8 mouse cellular contexts compared by ENCODE assay signal in genomic region chr11:12039098-12039497, GRCm38 (mm10). TPM values are rescaled to one million over a fixed set of nuclear protein-coding genes. Genes with fewer than 3 reads are reported as not detected.
A peak's percentile ranks its signal among the peaks of the same experiment; 100 is the strongest.
DNase-seq lines count a peak whose midpoint lies in the region; ATAC-seq and TF ChIP-seq lines count a peak whose summit lies in the region.

No protein-coding gene starts in this region.

- WGBS in lung, embryonic 15.5 days = 20% methylated on average over 3 of the region's 3 CpGs
- 21% methylated on average over 3 of the region's 3 CpGs for WGBS in hindbrain, postnatal 0 days
- 32% methylated on average over 3 of the region's 3 CpGs for WGBS in stomach, embryonic 14.5 days

- H3K9ac ChIP-seq in lung, embryonic 15.5 days = no peak overlapping the region
- H3K9ac ChIP-seq in hindbrain, postnatal 0 days (replicated peaks; ENCODE audit: low read length) = no peak overlapping the region
- no peak overlapping the region for H3K9ac ChIP-seq in stomach, embryonic 14.5 days (replicated peaks; ENCODE audit: low read depth, low read length)

- H3K27ac ChIP-seq in gastrocnemius, adult 2 months = no peak overlapping the region
- 0 out of 2 replicates have a peak overlapping the region, but pooled peaks have one; percentile 6 for H3K27ac ChIP-seq in lung, embryonic 15.5 days
- no peak overlapping the region for H3K27ac ChIP-seq in hindbrain, postnatal 0 days
- no peak overlapping the region for H3K27ac ChIP-seq in stomach, embryonic 14.5 days (ENCODE audit: low read length)

- no peaks in the 10 kb centered on the region for H3K9me3 ChIP-seq in lung, embryonic 15.5 days
- H3K9me3 ChIP-seq in hindbrain, postnatal 0 days (ENCODE audit: low read length) = no peaks in the 10 kb centered on the region
- H3K9me3 ChIP-seq in stomach, embryonic 14.5 days (ENCODE audit: control insufficient read depth, low read depth, low read length) = no peaks in the 10 kb centered on the region

- no peak overlapping the region for H3K4me3 ChIP-seq in gastrocnemius, adult 2 months
- no peak overlapping the region for H3K4me3 ChIP-seq in lung, embryonic 15.5 days
- no peak overlapping the region for H3K4me3 ChIP-seq in hindbrain, postnatal 0 days (ENCODE audit: low read length)
- H3K4me3 ChIP-seq in stomach, embryonic 14.5 days (ENCODE audit: low read depth, low read length) = no peak overlapping the region

- intact Hi-C loops in gastrocnemius, adult 2 months (cut with DNase I) = loop anchor here (5.0 kb wide), 2 partner anchors 42 to 227 kb away; no protein-coding TSS in a partner anchor
- intact Hi-C loops in left cerebral cortex, postnatal 4 days (cut with DNase I) = loop anchor here (10.0 kb wide), 1 partner anchor 316 kb away; no protein-coding TSS in a partner anchor

- peak; percentile 7; the same call in 1 of the 2 replicates for TF ChIP-seq CTCF in gastrocnemius, adult 2 months (IDR thresholded peaks at IDR 0.05)
- TF ChIP-seq CTCF in hindbrain, postnatal 0 days (IDR thresholded peaks at IDR 0.05; ENCODE audit: low read depth) = 0 out of 2 replicates have a peak, but pooled peaks have one; percentile 28

- DNase-seq in gastrocnemius, adult 2 months = no peak
- no peak for DNase-seq in gastrocnemius, postnatal 25 days
- DNase-seq in lung, postnatal 14 days = no peak
- DNase-seq in hindbrain, postnatal 0 days (ENCODE audit: low spot score) = no peak
- DNase-seq in left cerebral cortex, postnatal 4 days = no peak
- DNase-seq in adrenal gland, postnatal 4 days (ENCODE audit: low spot score in 2 of 2) = no peak

- ATAC-seq in lung, embryonic 15.5 days (ENCODE audit: borderline replicate concordance, extremely low read depth, low FRiP score, low TSS enrichment) = peak; percentile 37; the same call in 1 of the 2 replicates
- no peak for ATAC-seq in hindbrain, postnatal 0 days
- ATAC-seq in stomach, embryonic 14.5 days (ENCODE audit: insufficient number of reproducible peaks, insufficient read depth, low FRiP score, low read depth) = no peak

- H3K27me3 ChIP-seq in lung, embryonic 15.5 days = peaks cover 82% of the 10 kb centered on the region
- H3K27me3 ChIP-seq in hindbrain, postnatal 0 days (ENCODE audit: insufficient read depth, low read length) = peaks cover 73% of the 10 kb centered on the region
- peaks cover 35% of the 10 kb centered on the region for H3K27me3 ChIP-seq in stomach, embryonic 14.5 days (ENCODE audit: control insufficient read depth, insufficient read depth, low read length)

- H3K4me2 ChIP-seq in lung, embryonic 15.5 days = peak overlapping the region; percentile 59; the same call in 1 of the 2 replicates
- H3K4me2 ChIP-seq in hindbrain, postnatal 0 days (ENCODE audit: low read depth, low read length) = no peak overlapping the region
- peak overlapping the region; percentile 46; the same call in 1 of the 2 replicates for H3K4me2 ChIP-seq in stomach, embryonic 14.5 days (replicated peaks; ENCODE audit: low read depth, low read length)

- no peaks in the 10 kb centered on the region for H3K36me3 ChIP-seq in lung, embryonic 15.5 days
- no peaks in the 10 kb centered on the region for H3K36me3 ChIP-seq in hindbrain, postnatal 0 days (ENCODE audit: insufficient read depth, low read length)
- H3K36me3 ChIP-seq in stomach, embryonic 14.5 days (ENCODE audit: control insufficient read depth, insufficient read depth, low read length) = no peaks in the 10 kb centered on the region

- peaks cover 6% of the 10 kb centered on the region; the same call in 1 of the 2 replicates for H3K4me1 ChIP-seq in lung, embryonic 15.5 days
- no peaks in the 10 kb centered on the region for H3K4me1 ChIP-seq in hindbrain, postnatal 0 days (ENCODE audit: insufficient read depth, low read length)
- H3K4me1 ChIP-seq in stomach, embryonic 14.5 days (ENCODE audit: control insufficient read depth, insufficient read depth, low read length) = no peaks in the 10 kb centered on the region

RNA-seq across cellular contexts. Expression of gene Grb10, which starts 0.6 kb away (rescaled TPM):
- 10 to 100 TPM; 27.9 to 59.3 TPM for total RNA-seq in gastrocnemius, adult 2 months (2021)
- total RNA-seq in gastrocnemius, postnatal 25 days (2021) = 10 to 100 TPM; 68.6 to 78.9 TPM
- 600 and 609 TPM in 2 replicates for polyA plus RNA-seq in lung, embryonic 15.5 days (2015; fragmentation: Nextera tagmentation; extraction: Ambion mirVana)
- total RNA-seq in hindbrain, postnatal 0 days (2014; rRNA removed) = 92.9 and 111 TPM in 2 replicates
- polyA plus RNA-seq in hindbrain, postnatal 0 days (2015; fragmentation: Nextera tagmentation; extraction: Ambion mirVana) = 45.6 and 48.7 TPM in 2 replicates
- 340 and 380 TPM in 2 replicates for polyA plus RNA-seq in stomach, embryonic 14.5 days (2014; fragmentation: Nextera tagmentation; extraction: Ambion mirVana)
- 10 to 100 TPM; 46.2 to 52.1 TPM for total RNA-seq in left cerebral cortex, postnatal 4 days (2021)
- total RNA-seq in adrenal gland, postnatal 4 days (2021) = 100 to 1,000 TPM; 300 to 301 TPM
